Mouse (Mus musculus): Measurements from ENCODE around the gene Bsg. TPM values are rescaled to one million over a fixed set of nuclear protein-coding genes. Genes with fewer than 3 reads are reported as not detected.
A peak's percentile ranks its signal among the peaks of the same experiment; 100 is the strongest.

Gene Bsg
- polyA plus RNA-seq, 1 experiment from 2014 or later = 1,233 TPM

DNA sequence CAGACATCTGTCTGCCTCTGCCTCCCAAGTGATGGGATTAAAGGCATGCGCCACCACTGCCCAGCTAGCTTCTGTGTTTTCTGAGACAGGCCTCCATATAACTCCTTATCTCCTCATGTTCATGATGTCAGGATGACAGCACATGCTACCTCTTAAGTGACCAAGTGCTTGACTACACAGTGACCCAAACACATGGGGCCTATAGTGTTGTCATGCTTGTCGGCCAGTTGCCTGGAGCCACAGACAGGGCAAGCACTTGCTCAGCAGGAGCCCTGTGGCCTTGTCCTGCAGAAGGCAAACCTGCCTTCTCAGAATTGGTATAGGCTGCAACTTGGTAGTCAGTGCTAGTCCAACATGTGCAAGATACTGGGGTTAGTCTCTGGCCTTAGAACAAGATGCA, 18.1 kb upstream of the Bsg start:
- H3K4me1 ChIP-seq (ENCODE audit: control insufficient read depth, insufficient read depth, low read length) = peaks cover 32% of the 10 kb centered on the region
- 74% methylated on average over 2 of the region's 2 CpGs for WGBS (ENCODE audit: insufficient replicate concordance)
- H3K27me3 ChIP-seq (ENCODE audit: control insufficient read depth, insufficient read depth, low read length) = no peaks in the 10 kb centered on the region
- no peak for ATAC-seq (replicated peaks; ENCODE audit: insufficient number of reproducible peaks, low FRiP score, low TSS enrichment)
- no peaks in the 10 kb centered on the region for H3K9me3 ChIP-seq (replicated peaks; ENCODE audit: control insufficient read depth, low read length)
- no peak overlapping the region for H3K4me3 ChIP-seq (ENCODE audit: low read depth, low read length)
- peak overlapping the region; percentile 46 for H3K27ac ChIP-seq (ENCODE audit: low read depth, low read length)
- no peak overlapping the region for H3K9ac ChIP-seq (ENCODE audit: low read depth, low read length)
- H3K4me2 ChIP-seq = peak overlapping the region; percentile 4; the same call in 1 of the 2 replicates
- peaks cover 44% of the 10 kb centered on the region for H3K36me3 ChIP-seq (ENCODE audit: control insufficient read depth, insufficient read depth, low read length)

DNA sequence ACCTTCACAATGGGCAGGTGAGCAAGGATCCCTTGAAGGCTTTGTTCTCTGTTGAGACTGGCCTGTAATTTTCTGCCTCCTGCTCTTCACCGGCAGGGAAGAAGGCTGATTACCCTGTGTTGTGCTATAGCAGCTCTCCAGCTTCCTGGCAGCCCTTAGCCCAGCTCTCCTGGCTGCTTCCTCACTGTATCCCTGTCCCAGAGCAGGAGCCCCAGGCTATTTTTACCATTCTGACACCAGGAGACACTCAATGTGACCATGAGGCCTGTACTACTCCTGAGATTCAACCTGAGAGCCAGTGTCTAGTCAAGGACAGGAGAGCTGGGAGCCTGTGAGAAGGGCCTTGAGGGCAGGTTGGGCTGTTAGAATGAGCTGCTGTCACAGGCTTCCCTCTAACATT, 17.6 kb upstream of the Bsg start:
- Histone ChIP-seq H3K4me1 (ENCODE audit: control insufficient read depth, insufficient read depth, low read length) (peaks cover 31% of the 10 kb centered on the region), H3K4me2 (peak overlapping the region; percentile 4; the same call in 1 of the 2 replicates), H3K36me3 (ENCODE audit: control insufficient read depth, insufficient read depth, low read length) (peaks cover 44% of the 10 kb centered on the region), H3K9ac (ENCODE audit: low read depth, low read length) (no peak overlapping the region), H3K27me3 (ENCODE audit: control insufficient read depth, insufficient read depth, low read length) (no peaks in the 10 kb centered on the region), H3K27ac (ENCODE audit: low read depth, low read length) (peak overlapping the region; percentile 46), H3K4me3 (ENCODE audit: low read depth, low read length) (no peak overlapping the region), H3K9me3 (replicated peaks; ENCODE audit: control insufficient read depth, low read length) (no peaks in the 10 kb centered on the region)
- WGBS (ENCODE audit: insufficient replicate concordance) = 78% methylated on average over 1 of the region's 1 CpGs
- no peak for ATAC-seq (replicated peaks; ENCODE audit: insufficient number of reproducible peaks, low FRiP score, low TSS enrichment)

DNA sequence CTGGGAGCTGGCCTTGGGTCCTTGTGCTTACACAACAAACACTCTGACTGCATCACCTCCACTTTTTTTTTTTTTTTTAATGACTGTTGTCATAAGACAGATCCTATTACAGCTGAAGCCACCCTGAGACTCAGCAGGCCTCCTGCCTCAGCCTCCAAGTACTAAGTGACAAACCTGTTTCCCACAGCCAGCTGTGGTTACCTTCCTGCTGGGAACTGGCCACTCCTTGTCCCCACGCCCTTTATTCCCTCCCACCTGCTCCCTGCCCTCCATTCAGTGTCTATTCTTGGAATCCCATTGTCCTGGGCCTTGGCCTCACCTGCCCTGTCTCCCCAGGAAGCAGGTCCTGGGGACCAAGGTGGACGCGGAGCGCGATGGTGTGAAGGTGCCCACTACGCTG, 16.8 kb upstream of the Bsg start:
- Histone ChIP-seq H3K9me3 (replicated peaks; ENCODE audit: control insufficient read depth, low read length) (no peaks in the 10 kb centered on the region; the same call in 1 of the 2 replicates), H3K36me3 (ENCODE audit: control insufficient read depth, insufficient read depth, low read length) (peaks cover 48% of the 10 kb centered on the region), H3K27ac (ENCODE audit: low read depth, low read length) (no peak overlapping the region), H3K27me3 (ENCODE audit: control insufficient read depth, insufficient read depth, low read length) (no peaks in the 10 kb centered on the region), H3K4me3 (ENCODE audit: low read depth, low read length) (no peak overlapping the region), H3K4me1 (ENCODE audit: control insufficient read depth, insufficient read depth, low read length) (peaks cover 31% of the 10 kb centered on the region), H3K9ac (ENCODE audit: low read depth, low read length) (no peak overlapping the region), H3K4me2 (no peak overlapping the region)
- ATAC-seq (replicated peaks; ENCODE audit: insufficient number of reproducible peaks, low FRiP score, low TSS enrichment) = no peak
- WGBS (ENCODE audit: insufficient replicate concordance) = 92% methylated on average over 6 of the region's 6 CpGs

DNA sequence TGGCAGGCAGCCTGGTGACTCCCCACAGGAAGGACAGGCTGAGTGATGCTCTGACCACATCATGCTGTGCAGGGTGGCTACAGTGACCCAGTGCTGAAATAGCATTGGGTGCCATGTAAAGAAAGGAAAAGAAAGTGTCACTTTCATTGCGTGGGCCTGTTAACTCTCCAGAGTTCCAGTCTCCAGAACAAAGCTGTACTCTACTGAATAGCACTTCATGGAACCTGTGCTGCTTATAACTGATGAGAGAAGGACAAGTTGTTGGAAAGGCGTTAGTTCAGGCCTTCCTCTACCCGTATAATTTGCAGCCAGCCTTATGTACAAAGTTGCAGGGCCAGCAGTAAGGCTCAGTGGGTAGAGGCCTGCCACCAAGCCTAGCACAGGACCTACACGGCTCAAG, 15.6 kb upstream of the Bsg start, which contains the start of gene Gzmm:
Gene Gzmm, plus strand, starts transcription at position 301 of the 400 bp plus-strand sequence.
- H3K27ac ChIP-seq (ENCODE audit: low read depth, low read length) = no peak within 1 kb of the TSS
- peaks cover 22% of the 10 kb centered on the region for H3K4me1 ChIP-seq (ENCODE audit: control insufficient read depth, insufficient read depth, low read length)
- 81% methylated on average over 4 of the region's 4 CpGs for whole genome bisulfite sequencing (ENCODE audit: insufficient replicate concordance)
- H3K9ac ChIP-seq (ENCODE audit: low read depth, low read length) = no peak within 1 kb of the TSS
- no peaks in the 10 kb centered on the region for H3K27me3 ChIP-seq (ENCODE audit: control insufficient read depth, insufficient read depth, low read length)
- H3K4me3 ChIP-seq (ENCODE audit: low read depth, low read length) = no peak within 1 kb of the TSS
- H3K9me3 ChIP-seq (replicated peaks; ENCODE audit: control insufficient read depth, low read length) = no peaks in the 10 kb centered on the region; the same call in 1 of the 2 replicates
- no peak for ATAC-seq (replicated peaks; ENCODE audit: insufficient number of reproducible peaks, low FRiP score, low TSS enrichment)
- no peak within 1 kb of the TSS for H3K4me2 ChIP-seq
- peaks cover 48% of the 10 kb centered on the region for H3K36me3 ChIP-seq (ENCODE audit: control insufficient read depth, insufficient read depth, low read length)

DNA sequence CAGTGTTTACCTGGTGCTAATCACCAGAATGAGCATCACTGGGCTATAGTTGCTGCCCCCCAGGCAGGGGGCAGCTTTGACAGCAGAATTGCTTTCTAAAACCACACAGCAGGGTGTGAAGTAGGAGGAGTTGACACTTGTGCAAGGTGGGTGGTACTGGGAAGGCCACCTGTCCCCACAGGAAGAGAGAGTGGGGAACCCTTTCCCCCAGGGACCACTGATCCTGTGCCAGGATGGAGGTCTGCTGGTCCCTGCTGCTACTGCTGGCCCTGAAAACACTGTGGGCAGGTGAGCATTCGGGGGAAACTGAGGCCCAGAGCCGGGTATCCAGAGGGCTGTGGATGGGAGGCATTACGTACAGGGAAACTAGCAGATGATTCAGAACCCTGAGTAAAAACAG, 15.1 kb upstream of the Bsg start:
- 90% methylated on average over 3 of the region's 3 CpGs for WGBS (ENCODE audit: insufficient replicate concordance)
- Histone ChIP-seq H3K27me3 (ENCODE audit: control insufficient read depth, insufficient read depth, low read length) (no peaks in the 10 kb centered on the region), H3K9ac (ENCODE audit: low read depth, low read length) (no peak overlapping the region), H3K4me1 (ENCODE audit: control insufficient read depth, insufficient read depth, low read length) (peaks cover 18% of the 10 kb centered on the region), H3K4me2 (no peak overlapping the region), H3K27ac (ENCODE audit: low read depth, low read length) (no peak overlapping the region), H3K4me3 (ENCODE audit: low read depth, low read length) (no peak overlapping the region), H3K36me3 (ENCODE audit: control insufficient read depth, insufficient read depth, low read length) (peaks cover 48% of the 10 kb centered on the region), H3K9me3 (replicated peaks; ENCODE audit: control insufficient read depth, low read length) (no peaks in the 10 kb centered on the region; the same call in 1 of the 2 replicates)
- no peak for ATAC-seq (replicated peaks; ENCODE audit: insufficient number of reproducible peaks, low FRiP score, low TSS enrichment)

DNA sequence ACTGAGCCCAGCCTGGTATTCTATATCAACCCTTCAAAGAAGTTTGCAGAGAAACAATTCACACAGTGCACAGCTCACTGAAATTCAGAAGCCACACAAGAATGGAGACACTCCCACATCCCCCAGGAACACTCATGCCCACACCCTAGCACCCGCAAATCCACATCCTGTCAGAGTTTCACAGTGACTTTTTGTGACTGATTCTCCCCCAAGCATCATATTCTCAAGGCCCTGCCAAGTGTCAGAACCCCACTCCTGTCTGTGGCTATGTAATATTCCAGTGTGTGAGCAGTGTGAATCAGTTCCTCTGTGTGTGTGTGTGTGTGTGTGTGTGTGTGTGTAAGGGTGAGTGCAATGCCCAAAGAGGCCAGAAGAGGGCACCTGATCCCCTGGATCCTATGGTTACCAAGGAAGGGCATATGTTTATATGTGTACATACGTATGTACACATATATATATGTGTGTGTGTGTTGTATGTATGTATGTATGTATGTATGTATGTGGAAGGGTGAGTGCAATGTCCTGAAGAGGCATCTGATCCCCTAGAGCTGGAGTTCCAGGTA, 12.2 kb upstream of the Bsg start:
- Histone ChIP-seq H3K36me3 (ENCODE audit: control insufficient read depth, insufficient read depth, low read length) (peaks cover 22% of the 10 kb centered on the region), H3K27me3 (ENCODE audit: control insufficient read depth, insufficient read depth, low read length) (no peaks in the 10 kb centered on the region), H3K4me2 (no peak overlapping the region), H3K4me1 (ENCODE audit: control insufficient read depth, insufficient read depth, low read length) (peaks cover 18% of the 10 kb centered on the region), H3K4me3 (ENCODE audit: low read depth, low read length) (no peak overlapping the region), H3K9ac (ENCODE audit: low read depth, low read length) (no peak overlapping the region), H3K27ac (ENCODE audit: low read depth, low read length) (no peak overlapping the region), H3K9me3 (replicated peaks; ENCODE audit: control insufficient read depth, low read length) (no peaks in the 10 kb centered on the region; the same call in 1 of the 2 replicates)
- 90% methylated on average over 2 of the region's 2 CpGs for WGBS (ENCODE audit: insufficient replicate concordance)
- ATAC-seq (replicated peaks; ENCODE audit: insufficient number of reproducible peaks, low FRiP score, low TSS enrichment) = no peak

DNA sequence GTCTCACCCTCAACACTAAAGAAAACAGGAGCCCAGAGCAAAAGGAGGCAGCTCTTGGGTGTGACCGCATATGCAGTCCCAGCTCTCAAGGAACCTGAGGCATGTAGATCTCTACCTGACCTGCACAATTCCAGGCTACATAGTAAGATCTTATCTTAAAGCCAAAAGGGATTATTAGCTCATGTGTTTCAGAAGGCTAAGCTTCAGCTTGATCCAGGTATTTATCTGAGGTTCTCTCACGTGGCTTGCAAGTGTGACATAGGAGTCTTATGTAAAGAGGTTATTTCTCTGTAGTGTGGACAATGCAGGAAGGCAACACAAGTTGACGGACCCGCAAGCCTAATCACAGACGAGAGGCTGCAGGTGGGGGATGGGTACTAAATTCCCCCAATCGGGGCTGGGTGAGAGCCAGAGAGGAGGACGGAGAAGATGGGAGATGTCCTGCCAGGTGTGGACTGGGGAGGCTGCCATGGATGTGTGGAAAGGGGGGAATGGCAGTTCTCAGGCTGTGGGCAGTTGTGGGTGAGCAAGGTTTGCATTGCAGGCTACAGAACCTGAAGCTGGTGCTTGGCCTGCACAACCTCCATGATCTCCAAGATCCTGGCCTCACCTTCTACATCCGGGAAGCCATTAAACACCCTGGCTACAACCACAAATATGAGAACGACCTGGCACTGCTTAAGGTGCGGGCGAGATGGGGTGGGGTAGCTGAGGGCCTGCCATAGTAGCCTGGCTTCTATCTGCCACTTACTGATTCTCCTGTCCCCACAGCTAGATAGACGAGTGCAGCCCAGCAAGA, 10.5 kb upstream of the Bsg start:
- Histone ChIP-seq H3K9me3 (replicated peaks; ENCODE audit: control insufficient read depth, low read length) (no peaks in the 10 kb centered on the region; the same call in 1 of the 2 replicates), H3K9ac (ENCODE audit: low read depth, low read length) (no peak overlapping the region), H3K4me2 (no peak overlapping the region), H3K27ac (ENCODE audit: low read depth, low read length) (no peak overlapping the region), H3K4me1 (ENCODE audit: control insufficient read depth, insufficient read depth, low read length) (peaks cover 16% of the 10 kb centered on the region), H3K27me3 (ENCODE audit: control insufficient read depth, insufficient read depth, low read length) (no peaks in the 10 kb centered on the region), H3K4me3 (ENCODE audit: low read depth, low read length) (no peak overlapping the region), H3K36me3 (ENCODE audit: control insufficient read depth, insufficient read depth, low read length) (peaks cover 8% of the 10 kb centered on the region; the same call in 1 of the 2 replicates)
- no peak for ATAC-seq (replicated peaks; ENCODE audit: insufficient number of reproducible peaks, low FRiP score, low TSS enrichment)
- 69% methylated on average over 12 of the region's 12 CpGs for WGBS (ENCODE audit: insufficient replicate concordance)

DNA sequence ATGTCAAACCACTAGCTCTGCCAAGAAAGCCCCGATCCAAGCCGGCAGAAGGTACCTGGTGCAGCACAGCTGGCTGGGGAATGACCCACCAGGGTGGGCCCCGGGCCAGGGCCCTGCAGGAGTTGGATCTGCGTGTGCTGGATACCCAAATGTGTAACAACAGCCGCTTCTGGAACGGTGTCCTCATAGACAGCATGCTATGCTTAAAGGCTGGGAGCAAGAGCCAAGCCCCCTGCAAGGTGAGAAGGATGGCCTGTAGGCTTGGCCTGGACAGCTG, 10.0 kb upstream of the Bsg start:
- H3K4me1 ChIP-seq (ENCODE audit: control insufficient read depth, insufficient read depth, low read length) = peaks cover 16% of the 10 kb centered on the region
- H3K9me3 ChIP-seq (replicated peaks; ENCODE audit: control insufficient read depth, low read length) = no peaks in the 10 kb centered on the region; the same call in 1 of the 2 replicates
- no peak overlapping the region for H3K4me2 ChIP-seq
- H3K27me3 ChIP-seq (ENCODE audit: control insufficient read depth, insufficient read depth, low read length) = no peaks in the 10 kb centered on the region
- ATAC-seq (replicated peaks; ENCODE audit: insufficient number of reproducible peaks, low FRiP score, low TSS enrichment) = no peak
- H3K27ac ChIP-seq (ENCODE audit: low read depth, low read length) = no peak overlapping the region
- 75% methylated on average over 6 of the region's 6 CpGs for WGBS (ENCODE audit: insufficient replicate concordance)
- peaks cover 4% of the 10 kb centered on the region; the same call in 1 of the 2 replicates for H3K36me3 ChIP-seq (ENCODE audit: control insufficient read depth, insufficient read depth, low read length)
- H3K9ac ChIP-seq (ENCODE audit: low read depth, low read length) = no peak overlapping the region
- no peak overlapping the region for H3K4me3 ChIP-seq (ENCODE audit: low read depth, low read length)

Measured in heart, embryonic 11.5 days (tissue).